Mouse (Mus musculus) v-Abl transformed pro-B cells (cell line): ENCODE results near the gene Stat6.

Experiments
- in situ Hi-C, 2 experiments: fragments of 400-800 bp; cut with MboI; formaldehyde crosslinking; loops; one replicate each; pipeline ENCODE4 v1.15.1; 2025; ENCODE audit not compliant: unreplicated experiment in 2 of 2

Stat6 gene

GRCm38 (mm10) chr10:127642772-127643552 lies at the start of gene Stat6:
Gene Stat6 (plus strand): TSS chr10:127642986.
- in situ Hi-C loops: loop anchor here (5.0 to 25.0 kb wide), 5 partner anchors 34 to 544 kb away; partner anchors contain the start of genes Gls2 (in 1 of the 2) and Rbms2 (in 1 of the 2)

GRCm38 (mm10) chr10:127594405-127594804 lies 48.4 kb upstream of the Stat6 start:
- in situ Hi-C loops: no loop called here

- in situ Hi-C loops: no loop called here
These were observed 47.7 kb upstream of the Stat6 start for GRCm38 (mm10) chr10:127594930-127595715.

GRCm38 (mm10) chr10:127596321-127596941 lies 46.4 kb upstream of the Stat6 start:
- in situ Hi-C loops: no loop called here

DNA sequence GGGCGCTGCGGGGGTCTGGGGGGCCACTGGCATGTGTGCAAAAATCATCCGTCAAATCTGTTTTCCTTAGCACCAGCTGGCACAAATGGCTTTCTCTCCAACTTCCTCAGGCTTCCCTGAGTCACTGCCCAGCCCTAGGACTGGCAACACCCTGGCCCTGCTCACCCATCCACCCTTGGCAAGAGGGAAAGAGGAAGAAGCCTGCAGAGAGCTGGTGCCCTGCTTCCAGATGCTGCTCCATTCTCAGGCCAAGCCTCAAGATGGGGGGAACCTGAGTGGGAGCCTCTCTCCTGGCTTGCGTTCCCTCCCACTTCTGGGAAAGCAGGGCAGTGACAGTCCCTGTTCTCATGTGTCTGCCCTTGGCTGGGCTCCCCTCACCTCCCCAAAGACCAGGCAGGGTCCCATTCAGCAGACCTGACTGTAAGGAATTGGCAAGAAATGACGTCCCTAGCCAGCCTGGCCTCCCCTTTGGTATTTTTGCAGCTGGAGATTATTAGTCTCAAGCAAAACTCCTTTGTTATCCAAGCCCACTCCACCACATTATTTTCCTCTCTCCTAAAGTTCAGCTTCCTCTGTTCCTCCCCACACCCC lies 45.4 kb upstream of the Stat6 start:
- in situ Hi-C loops: no loop called here

GRCm38 (mm10) chr10:127598607-127599006 lies 44.2 kb upstream of the Stat6 start:
- in situ Hi-C loops: no loop called here

DNA sequence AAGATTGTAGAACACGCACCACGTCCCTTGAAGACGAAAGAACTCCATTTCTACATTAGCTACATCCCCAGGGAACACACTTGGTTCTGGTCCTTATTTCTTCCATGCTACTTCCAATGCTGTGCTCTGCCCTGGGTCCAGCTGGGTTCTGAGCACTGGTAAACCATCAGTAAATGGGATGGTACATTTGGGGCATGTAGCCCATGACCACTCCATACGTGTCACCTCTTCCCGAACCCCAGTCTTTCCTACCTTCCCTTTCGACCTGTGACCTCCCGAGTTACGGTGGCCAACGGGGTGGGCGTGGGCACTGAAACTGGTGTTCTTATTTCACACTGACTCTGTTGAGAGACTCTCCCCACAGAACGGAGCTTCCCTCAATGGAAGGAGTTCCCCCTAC lies 43.5 kb upstream of the Stat6 start:
- in situ Hi-C loops: no loop called here

DNA sequence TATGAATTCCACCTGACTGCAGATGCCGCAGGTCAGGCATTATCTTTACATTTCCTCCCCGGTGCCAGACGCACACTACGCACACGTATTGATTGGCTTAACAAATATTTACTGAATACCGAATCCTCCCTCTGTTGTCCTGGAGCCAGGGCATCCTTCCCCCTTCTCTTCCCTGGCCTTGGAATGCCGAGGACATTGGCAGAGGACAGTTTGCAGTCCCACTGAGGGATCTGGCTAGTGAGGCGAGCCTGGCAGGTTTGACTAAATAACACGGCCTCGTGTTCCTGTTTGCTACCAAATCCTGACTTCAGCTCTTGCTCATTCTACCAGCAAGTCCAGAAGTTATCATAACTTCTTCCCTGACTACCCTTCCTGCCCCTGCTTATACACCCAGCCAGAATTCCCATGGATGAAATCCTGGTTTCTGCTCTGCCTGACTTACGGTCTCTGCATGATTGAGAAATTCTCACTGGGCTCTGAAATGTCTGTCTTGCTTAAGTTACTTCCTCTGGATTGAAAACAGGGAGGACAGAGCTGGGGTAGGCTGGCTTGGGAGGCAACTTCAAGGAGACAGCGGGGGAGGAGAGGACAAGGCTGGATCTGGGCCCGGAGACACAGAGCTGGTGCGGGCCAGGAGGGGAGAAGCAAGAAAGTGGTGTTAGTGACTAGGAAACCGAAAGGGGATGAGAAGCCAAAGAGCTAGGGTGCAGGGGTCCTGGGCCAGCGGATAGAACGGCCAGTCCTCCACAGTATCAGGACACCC lies 42.8 kb upstream of the Stat6 start:
- in situ Hi-C loops: no loop called here

DNA sequence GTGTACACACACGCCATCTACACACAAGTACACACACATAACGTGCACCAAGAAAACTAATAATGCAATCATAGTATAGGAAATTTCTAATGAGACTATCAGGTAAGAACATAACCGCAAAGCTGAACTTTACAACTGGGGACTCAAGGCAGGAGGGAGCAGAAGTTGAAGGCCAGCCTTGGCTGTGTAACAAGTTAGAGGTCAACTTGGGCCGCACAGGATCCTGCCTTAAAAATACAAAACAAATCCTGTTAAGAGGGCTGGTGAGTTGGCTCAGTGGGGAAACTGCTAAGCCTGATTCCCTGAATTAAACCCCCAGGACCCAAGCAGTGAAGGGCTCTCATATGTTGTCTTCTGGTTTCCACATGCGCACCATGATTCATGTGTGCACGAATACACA lies 40.6 kb upstream of the Stat6 start:
- in situ Hi-C loops: no loop called here

DNA sequence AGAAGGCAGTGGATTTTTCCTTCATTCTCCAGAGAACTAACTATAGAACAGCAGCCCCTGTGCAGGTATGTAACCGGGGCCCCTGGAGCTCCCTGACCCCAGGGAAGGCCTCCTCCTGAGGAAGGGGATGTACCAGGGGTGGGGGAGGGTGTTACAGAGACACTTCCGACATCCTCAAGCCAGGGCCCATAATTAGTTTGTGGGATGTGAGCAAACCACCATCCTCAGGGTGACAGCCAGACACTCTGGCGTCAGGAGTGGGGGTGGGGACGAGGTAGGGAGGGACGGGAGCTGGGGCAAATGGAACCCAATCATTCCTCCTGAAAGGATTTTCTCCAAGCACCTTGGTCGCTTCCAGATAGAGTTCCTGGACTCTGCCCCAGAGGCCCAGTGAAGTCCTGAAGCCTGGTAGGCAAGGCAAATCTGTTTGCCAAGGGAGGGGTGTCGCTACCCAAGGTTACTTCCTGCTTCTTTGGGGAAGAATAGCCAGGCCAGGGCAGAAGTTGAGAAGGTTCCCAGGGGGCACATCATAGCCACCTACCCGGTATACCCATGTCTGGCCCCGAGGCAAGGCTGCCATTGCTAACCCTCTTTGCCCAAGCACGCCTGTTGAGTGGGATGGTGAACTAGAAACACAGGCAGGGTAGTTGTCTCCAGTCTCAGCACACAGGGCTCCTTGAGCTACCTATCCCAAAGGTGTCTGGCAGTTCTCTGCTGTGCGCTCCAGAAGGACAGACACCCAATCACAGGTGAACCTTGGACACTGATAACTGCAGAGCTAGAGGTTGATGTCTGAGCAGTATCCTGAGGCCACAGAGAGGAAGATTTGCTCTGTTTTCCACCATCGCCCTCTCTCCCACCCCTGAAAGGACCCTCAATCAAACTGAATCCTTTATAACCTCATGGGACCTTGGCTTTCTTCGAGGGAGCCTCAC lies 39.1 kb upstream of the Stat6 start:
- in situ Hi-C loops: no loop called here

- in situ Hi-C loops: no loop called here
These were observed 38.1 kb upstream of the Stat6 start for GRCm38 (mm10) chr10:127604465-127605250.

GRCm38 (mm10) chr10:127605251-127605547 lies 37.6 kb upstream of the Stat6 start:
- in situ Hi-C loops: no loop called here

GRCm38 (mm10) chr10:127605756-127606155 lies 37.0 kb upstream of the Stat6 start:
- in situ Hi-C loops: no loop called here

GRCm38 (mm10) chr10:127607059-127607458 lies 35.7 kb upstream of the Stat6 start:
- in situ Hi-C loops: no loop called here

DNA sequence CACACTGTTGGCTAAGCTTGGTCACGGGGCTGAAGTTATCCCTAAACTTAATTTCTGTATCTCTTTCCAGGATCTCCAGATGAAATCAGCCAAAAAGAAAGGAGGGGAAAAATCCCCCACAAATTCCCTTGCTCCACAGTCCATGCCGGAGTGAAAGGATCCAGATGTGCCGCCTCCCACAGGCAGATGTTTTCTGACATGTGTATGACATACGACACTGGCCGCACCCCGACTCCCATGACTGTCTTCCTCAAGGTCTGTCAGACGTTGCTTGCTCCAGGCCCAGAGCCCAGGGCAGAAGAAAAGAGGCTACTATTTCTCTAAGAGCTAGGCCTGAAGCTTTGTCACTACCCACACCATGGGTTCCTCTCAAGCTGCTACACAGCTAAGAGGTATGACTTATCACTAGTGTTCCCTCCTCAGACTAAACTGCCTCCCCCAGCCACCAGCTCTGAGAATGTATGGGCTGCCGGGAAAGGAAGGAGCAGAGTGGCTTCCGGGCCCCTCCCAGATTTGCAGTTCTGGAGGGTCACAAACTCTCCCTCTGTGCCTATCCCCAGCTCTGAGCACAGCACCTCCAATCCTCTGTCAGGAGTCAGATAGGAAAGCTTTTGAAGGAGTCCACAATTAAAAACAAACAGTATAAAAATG lies 33.2 kb upstream of the Stat6 start:
- in situ Hi-C loops: loop anchor here in 1 of 2 experiments (5.0 kb wide), 1 partner anchor 32 kb away; no protein-coding TSS in a partner anchor

GRCm38 (mm10) chr10:127610066-127610415 lies 32.7 kb upstream of the Stat6 start:
- in situ Hi-C loops: loop anchor here in 1 of 2 experiments (5.0 kb wide), 1 partner anchor 33 kb away; no protein-coding TSS in a partner anchor

DNA sequence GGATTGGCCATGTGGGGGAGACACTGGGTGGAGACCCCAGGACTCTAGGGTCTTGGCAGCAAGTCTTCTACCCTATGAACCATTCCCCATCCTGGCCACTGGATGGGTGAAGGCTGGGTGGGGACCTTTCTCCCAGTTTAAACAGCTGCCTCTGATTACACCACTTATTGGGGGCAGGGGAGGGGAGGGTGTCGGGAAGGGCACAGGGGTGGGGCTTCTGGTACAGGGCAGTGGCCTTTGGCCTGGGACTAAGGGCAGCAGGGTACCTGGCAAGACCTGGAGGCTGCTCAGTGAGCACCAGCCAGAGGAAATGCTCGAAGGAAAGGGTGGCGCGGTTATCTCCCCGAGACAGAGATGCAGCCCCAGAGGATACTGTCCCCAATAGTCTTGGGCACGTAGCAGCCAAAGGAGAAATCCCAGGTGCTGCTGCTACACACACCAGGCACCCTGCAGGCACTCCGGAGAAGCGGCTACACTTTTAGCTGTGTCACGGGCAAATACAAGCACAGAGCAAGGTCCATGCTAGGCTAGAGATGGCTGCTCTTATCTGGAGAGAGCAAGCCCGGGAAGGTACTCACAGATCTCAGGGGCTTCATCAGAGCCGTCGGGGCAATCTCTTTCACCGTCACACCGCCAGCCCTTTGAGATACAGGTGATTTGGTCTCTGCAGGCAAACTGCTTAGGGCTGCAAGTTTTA lies 30.6 kb upstream of the Stat6 start:
- in situ Hi-C loops: loop anchor here in 1 of 2 experiments (5.0 kb wide), 1 partner anchor 35 kb away; no protein-coding TSS in a partner anchor
